Mouse (Mus musculus): ENCODE data around the gene Hand2.

Gene Hand2

DNA sequence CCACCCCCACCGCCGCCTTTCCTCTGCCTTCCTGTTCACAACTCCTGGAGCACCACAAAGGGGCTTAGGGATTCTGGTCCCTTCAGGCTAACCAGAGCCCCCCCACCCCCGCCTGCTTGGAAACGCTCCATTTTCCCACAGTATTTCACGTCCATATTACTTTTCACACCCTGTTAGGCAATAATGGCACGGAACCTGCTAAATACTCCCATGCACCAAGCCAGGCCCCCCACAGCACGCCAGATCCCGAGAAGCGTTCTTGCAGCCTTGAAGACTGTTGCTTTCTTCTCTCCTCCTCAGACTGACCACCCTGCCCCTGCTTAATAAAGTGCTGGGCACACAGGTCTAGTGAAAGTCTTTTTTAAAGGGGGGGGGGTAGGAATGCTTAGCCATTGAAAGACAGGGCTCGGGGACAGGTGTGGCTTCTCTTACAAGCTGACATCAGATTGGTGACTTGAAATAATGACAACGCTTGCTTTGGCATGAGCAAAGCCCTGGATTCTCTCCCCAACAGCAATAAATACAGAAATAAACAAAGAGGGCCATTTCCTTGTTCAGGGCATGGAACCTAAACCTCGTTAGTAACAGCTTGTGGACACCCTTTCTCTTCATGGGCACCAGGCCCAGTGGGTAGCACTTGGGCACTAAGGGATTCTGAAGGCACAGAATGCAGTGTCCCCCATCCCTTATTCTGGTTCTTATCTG is 21.8 kb downstream of the Hand2 start:
- no peak for DNase-seq (ENCODE audit: low read depth)

DNA sequence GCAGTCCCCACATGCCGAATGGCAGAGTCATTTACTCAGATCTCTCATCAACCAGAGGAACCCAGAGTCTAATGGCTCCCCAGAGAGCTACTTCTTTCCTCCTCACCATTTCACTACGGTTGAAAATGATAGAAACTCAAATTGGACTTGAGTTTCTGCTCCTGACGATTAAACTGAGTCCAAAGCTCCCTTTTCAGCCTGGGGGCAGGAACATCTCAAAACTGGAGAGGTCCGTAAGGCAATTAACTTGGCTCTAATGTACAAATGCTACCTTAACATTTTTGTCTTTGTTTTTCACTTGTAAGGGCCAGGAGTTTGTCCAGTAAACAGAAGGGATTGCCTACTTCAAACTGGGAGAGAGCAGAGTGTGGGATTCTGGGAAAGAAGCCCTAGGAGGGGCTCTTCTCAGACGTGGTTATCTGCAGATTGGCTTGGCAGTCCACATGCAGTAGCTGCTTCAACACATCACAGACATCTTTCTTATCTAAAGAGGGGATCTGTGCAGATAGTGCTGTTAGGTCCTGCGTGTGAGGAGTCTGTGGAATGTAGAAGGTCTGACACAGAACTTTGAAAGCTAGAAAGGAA is 23.0 kb downstream of the Hand2 start:
- DNase-seq (ENCODE audit: low read depth): no peak

DNA sequence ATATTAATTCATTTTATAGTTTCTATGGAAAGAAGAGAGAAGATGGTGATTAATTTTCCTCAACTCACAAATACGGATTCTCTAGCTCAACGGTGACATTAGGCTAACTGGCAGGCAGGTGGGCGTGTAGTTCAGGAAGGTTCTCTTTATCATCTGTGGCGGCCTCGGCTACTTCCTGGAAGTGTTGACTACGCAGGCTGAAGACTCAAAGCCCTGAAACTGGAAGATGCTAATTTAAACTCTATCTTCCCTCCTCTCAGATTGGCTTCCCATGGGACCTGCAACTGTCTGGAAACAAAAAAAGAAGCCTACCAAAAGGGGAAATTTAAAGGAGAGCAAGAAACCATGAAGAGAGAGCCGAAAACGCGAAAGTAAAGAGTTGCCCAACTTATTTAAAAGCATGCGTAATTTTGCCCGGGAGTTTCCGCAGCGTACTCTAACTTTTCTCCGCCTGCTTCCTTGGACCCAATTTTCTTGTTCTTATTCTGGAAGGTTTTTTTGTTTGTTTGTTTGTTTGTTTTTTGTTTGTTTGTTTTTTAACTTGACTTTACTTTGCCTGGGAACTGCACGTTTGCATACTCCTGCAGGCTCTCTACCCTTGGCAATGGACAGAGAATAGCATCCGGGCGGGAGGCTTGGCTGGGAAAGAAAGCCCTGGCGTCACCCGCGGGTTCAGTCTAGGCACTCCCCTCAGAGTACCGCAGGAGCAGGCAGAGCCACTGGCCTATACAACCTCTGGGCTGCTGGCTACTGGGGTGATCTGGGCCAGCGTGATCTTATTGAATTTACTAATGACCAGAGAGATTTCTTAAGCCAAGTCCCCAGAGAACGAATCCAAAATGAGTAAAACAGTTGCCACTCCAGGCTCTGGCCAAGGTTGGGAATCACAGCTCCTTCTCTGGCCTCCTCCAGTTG is 24.4 kb downstream of the Hand2 start:
- no peak for DNase-seq (ENCODE audit: low read depth)

DNA sequence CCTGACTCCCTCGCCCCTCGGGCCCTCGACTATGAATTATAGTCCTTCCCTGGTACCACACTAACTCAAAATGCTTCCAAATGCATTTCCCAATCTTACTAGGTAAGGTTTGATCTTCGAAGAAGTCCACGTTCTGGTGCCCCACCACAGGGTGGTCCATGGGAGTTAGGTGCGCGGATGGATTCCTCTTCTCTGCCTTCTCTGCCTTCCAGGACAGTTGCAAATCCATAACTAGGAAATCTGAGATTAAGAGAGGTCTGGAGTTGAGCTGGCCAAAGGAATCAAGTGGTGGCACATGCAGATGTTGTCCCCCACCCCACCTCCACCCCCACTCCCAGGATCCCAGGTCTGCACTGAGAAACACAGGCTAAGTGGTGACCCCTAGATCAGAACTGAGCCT is 25.6 kb downstream of the Hand2 start:
- no peak for DNase-seq (ENCODE audit: low read depth)

DNA sequence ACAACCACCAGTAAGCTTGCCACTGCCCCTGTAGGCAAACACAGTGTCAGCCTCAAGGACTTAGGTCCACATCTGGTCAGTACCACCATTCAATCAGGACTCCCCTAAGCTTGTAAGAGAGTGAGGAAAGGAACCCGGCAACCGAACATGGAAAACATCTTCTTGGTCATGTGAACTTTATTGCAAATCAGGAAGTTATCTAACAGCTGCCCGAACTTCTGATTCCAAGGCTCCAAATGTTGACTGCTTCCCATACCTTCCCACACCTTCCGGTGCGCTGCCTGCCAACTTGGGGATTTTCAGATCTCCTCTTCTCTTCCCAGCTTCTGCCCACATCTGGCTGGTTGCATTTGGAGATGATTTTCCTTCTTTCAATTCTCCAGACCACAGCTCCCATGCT is 26.4 kb downstream of the Hand2 start:
- DNase-seq (ENCODE audit: low read depth): no peak

DNA sequence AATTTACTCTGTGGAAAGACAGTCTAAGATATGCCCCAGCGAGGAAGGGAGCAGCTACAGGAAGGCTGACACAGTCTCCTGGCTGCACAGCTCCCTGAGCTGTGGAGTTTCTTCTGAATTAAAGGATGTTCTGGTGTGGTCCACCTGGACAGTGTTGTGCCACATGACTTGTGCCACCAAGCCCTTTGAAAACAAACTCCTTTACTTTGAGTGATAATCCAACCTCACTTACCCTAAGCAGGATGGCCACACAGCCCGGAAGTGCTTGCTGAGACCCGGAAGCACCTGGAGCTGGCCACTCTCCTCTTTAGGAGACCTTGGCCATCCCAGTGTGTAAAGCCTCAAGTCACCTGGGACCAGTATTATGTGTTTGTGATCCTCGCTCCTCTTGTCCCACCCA is 27.5 kb downstream of the Hand2 start:
- no peak for DNase-seq (ENCODE audit: low read depth)

DNA sequence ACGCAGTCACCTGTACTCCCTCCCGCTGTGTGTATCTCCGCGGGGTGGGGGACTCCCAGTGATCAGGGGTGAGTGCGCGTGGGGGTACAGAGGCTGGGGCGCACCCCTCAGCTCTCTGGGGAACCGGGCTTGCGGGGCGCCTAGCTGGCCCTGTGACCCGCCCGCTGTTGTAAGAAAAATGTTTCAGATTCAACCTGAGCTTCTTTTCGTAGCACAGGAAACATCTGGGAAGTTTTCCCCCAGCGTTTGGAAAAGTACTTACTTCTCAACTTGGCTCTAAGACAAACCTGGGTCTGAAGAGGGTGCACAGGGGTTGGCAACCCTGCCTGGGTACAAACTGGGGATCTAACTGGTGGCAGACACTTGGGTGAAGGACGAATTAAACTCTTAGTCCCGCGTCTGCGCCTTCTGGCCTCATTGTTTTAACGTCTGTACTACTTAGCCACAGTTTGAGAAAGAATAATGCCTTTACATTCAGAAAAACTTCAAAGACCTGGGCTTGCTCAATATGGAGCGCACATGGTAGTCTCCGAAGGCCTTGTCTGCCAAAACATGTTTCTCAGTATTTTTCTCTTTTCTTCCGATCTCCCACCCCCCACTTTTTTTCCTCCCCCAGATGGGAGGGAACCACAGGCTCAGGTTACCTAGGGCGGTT is 28.2 kb downstream of the Hand2 start:
- no peak for DNase-seq (ENCODE audit: low read depth)

DNA sequence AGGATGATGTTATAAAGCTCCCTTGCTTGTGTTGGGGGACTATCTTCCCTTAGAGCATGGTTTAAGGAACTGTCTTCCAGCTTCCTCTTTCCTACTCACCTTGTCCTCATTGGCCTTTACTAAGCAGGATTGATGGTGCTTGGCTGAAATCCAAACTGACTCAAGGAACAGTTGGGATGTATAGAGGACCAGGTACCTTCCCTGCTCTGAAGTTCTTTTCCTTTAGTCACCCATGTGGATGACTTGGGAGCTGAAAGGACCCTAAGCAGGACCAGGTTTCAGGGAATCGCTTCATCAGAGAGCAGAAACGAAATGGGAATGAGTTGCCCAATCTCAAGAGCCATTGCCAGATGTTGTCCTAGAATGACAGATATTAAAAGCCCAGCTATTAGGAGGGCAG is 31.1 kb downstream of the Hand2 start:
- no peak for DNase-seq (ENCODE audit: low read depth)

DNA sequence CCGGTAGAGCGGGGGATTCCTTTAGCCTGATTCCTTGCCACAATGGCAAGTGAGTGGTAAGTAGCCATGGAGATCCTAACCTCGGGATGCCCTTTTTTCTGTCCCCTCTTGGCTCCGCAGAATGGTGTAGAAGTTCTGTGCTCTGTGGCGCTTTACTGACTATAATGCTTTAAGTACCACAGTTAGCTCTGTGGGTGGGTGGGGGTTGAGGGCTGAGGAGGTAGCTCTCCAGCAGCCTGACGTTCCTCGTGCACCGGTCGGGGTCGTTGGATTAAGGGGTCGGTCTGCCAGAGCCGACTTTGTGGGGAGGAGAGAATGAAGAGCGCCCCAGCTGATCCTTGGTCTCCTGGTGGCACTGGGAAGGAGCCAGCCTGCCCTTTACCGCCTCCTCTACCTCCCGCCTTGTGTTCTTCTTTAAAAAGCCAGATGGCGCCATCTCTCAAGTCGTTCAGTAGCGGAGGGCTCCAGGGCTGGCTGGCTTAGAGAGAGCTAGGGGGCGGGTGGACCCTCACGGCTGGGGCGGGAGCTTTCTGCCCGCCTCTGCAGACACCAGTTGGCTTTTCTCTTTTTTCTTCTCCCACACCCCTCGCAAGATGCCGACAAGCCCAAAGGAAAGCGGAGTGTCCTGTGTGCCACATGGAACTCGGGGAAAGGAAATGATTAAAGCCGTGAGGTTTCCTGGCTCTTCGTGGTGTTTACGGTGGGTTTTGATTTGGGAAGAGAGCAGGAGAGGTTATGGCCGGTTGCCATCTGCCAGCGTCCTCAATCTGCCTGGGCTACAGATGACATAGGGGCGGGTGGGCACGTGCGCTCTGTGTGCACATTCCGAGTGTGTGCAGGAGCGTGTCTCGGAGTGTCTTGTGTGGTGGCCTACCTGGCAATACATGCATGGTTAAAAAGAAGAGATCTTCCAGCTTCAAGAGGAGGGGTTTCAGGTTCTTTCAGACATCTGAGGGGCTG is 32.8 kb downstream of the Hand2 start:
- DNase-seq (ENCODE audit: low read depth): no peak

DNA sequence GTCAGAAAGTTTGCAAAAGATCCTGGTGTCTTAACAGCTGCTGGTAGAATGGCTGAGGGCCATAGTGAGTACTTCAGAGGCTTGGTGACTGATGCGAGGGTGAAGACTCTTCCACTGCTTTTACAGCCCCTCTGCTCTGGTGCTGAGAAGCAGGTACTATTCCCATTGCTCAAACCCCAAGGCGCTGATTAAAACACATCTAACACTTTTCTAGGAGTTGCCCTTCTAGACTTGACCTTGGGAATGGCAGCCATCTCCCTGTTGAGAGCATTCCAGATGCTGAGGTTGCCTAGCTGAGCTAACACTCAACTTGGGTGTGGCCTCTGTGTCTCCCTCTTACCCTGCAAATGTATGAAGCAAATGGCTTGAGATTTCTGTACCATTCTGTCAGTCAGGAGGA is 34.1 kb downstream of the Hand2 start:
- no peak for DNase-seq (ENCODE audit: low read depth)

DNA sequence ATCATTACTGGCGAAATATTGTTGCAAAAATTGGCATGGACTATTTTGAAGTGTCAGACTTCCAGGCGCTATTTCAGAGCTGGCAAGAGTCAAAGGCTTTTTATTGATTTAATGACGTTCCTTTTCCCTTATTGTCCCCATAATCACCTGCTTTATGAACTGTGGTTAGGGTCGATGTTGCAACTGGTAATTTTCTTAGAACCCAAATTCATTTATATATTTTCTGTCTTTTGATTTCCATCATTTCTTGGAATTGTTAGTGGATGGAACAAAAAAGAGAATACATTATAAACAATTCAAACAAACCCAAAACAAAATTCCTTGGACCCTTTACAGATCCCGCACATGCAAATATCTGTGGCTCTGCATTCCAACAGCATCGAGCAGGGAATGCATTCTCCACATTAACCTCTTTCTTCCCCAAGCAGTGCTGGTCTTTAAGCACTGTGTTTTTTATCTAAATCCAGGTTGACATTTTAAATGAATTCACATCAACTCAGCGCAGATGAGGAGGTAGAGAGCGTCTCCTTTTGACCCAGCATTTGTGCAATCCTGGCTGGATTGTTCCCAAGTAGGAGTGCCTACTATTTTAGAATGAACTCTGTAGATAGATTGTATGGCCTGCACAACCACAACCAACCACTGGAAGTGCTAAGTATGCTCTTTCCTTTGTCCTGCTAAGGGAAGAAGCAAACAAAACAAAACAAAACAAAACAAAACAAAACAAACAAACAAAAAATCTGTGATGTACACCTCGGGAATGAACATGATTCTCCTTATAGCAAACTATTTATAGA is 35.9 kb downstream of the Hand2 start:
- no peak for DNase-seq (ENCODE audit: low read depth)

DNA sequence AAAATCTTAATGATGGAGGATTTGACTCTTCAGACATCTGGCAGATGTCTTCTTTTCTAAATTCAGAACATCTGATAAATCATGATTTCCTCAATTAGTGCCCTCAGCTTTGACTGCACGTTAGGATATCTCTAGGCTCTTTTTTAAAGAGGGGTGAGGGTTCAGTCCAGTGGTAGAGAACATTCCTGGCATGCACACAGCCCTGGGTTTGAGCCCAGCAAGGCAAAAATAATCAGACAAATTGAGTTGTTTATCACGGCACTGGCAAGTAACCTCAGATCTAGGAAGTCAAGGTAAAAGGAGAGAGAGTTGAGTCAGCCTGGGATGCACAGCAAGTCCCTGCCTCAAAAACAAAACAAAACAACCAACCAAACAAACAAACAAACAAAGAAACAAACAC is 39.7 kb downstream of the Hand2 start:
- DNase-seq (ENCODE audit: low read depth): no peak

DNA sequence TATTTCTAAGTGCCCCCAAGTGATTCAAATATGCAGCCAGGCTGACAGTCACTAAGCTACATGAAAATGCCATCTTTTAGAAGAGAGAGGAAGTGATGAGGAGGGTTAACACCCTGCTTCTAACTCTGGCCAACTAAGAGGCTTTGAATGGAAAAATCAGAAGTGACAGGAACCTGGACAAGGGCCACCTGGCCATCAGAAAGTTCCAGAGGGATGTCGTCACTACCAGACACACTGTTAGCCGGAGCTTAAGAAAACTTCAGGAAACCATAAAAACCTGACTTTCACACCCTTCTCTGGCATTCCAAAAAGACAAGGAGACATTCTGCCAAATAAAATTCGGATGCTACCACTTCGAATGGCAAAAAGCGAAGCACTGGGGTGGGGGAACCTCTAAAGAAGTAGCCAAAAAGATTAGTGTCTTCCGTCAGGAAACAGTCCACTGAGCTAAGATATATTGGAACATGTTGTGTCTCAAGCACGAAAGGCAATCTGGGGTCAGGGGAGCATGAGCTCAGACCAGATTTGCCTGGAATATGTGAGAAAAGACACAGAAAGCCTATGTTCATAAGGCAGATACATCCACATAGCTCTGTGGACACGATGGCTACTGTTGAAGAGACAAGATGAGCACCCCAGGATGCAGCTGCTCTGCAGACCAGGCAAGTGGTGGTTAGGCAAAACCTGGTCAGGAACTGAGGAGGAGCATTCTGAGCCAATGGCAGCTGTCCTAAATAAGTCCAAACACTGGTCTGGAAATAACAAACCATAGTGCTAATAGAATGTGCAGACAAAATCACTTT is 40.4 kb downstream of the Hand2 start:
- no peak for DNase-seq (ENCODE audit: low read depth)

DNA sequence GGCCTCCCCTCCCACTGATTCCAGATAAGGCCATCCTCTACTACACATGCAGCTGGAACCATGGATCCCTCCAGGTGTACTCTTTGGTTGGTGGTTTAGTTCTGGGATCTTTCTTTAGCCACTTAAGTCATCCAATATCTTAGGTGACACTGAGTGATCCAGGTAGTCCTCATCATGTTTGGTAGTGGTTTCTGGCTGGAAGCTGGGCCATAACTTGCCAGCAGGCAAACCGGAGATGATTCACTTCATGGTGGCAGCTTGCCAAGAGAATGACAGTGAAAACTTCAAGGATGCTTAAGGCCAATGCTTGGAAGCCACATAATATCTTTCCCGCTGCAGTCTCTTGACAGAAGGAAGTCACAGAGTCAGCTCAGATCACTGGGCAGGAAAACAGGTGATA is 42.1 kb downstream of the Hand2 start:
- no peak for DNase-seq (ENCODE audit: low read depth)

DNA sequence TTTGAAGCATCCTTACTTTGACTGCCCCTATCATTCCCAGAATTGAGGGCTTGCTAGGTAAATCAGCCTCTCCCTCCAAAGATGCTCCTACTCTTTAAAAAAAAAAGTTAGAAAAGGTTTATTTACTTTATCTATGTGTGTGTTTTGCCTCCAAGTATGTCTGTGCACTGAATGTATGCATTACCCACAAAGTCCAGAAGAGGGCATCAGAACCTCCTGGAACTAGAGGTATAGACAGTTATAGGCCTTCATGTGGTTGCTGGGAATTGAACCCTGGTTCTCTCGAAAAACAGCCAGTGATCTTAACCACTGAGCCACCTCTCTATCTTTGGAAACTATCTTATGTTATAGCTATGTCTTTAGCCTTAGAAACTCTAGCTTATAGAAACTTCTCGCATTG is 53.3 kb downstream of the Hand2 start:
- DNase-seq (ENCODE audit: low read depth): peak; percentile 33
